ENCODE assay signal across 8 mouse cellular contexts in the genomic region with DNA sequence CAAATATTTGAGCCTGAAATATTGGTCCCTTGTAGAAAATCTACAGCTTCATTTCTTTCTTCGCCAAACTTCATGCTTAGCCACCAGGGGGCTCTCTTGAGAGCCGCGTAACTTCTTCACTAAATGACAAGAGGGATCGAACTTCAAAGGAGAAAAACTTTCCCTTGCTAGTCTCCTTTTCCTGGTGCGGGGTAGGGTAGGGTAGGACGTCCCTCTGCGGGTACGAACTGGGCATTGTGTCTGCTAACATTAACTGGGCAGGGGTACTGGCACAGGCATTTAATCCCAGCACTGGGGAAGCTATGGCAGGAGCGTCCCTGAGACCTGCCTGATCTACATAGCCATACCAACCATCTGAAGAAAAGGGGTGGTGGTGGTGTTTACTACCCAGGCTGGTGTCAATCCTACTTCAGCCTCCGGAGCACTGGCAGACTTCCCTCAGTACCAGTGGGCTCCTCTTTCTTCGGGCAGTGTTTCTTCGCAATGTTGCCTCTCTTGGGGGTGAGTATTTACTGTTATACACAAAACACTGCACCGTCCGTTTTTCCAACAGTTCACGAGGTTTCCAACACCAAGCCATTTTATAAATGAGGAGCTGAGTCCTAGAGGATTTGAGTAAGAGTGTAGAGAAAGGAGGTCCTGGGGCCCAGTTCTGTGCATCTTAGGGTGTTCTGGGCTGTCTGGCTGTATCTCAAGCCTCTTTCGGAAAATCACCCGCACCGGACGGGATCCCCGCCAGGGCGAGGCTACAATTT. TPM values are rescaled to one million over a fixed set of nuclear protein-coding genes. Genes with fewer than 3 reads are reported as not detected.
DNase-seq lines count a peak whose midpoint lies in the region; ATAC-seq and TF ChIP-seq lines count a peak whose summit lies in the region.

No protein-coding gene starts in this region.

- peak overlapping the region; percentile 67 for H3K4me3 ChIP-seq in forebrain, embryonic 14.5 days (ENCODE audit: low read depth, low read length)
- peak overlapping the region; percentile 11 for H3K4me3 ChIP-seq in liver, adult 2 months (ENCODE audit: insufficient read depth, low read depth, low read length)
- H3K4me3 ChIP-seq in midbrain, embryonic 16.5 days (ENCODE audit: low read depth, low read length) = peak overlapping the region; percentile 58

- no peaks in the 10 kb centered on the region for H3K27me3 ChIP-seq in forebrain, embryonic 14.5 days (replicated peaks; ENCODE audit: control insufficient read depth, insufficient read depth, low read length)
- peaks cover 8% of the 10 kb centered on the region for H3K27me3 ChIP-seq in liver, adult 2 months (ENCODE audit: control insufficient read depth, insufficient read depth, low read length)
- peaks cover 3% of the 10 kb centered on the region; the same call in 1 of the 2 replicates for H3K27me3 ChIP-seq in midbrain, embryonic 16.5 days (ENCODE audit: control insufficient read depth, insufficient read depth, low read depth, low read length)

- peak; percentile 6; the same call in 1 of the 2 replicates for ATAC-seq in forebrain, embryonic 14.5 days
- ATAC-seq in midbrain, embryonic 16.5 days = peak; percentile 8; the same call in 1 of the 2 replicates

- H3K9me3 ChIP-seq in forebrain, embryonic 14.5 days (replicated peaks; ENCODE audit: control insufficient read depth, low read length) = no peaks in the 10 kb centered on the region
- H3K9me3 ChIP-seq in midbrain, embryonic 16.5 days (replicated peaks; ENCODE audit: control insufficient read depth, low read length, poor library complexity, severe bottlenecking) = no peaks in the 10 kb centered on the region

- DNase-seq in spleen, adult 12 weeks (ENCODE audit: low spot score) = peak; percentile 33
- DNase-seq in spleen, postnatal 14 days (ENCODE audit: low spot score in 2 of 2) = no peak
- DNase-seq in adrenal gland, postnatal 36 days = peak; percentile 55 to 75
- peak; percentile 87 for DNase-seq in forebrain, embryonic 14.5 days (ENCODE audit: low spot score)
- DNase-seq in induced T-regulatory cell, adult 2 months (ENCODE audit: low read depth) = peak; percentile 85
- DNase-seq in liver, adult 2 months (ENCODE audit: extremely low read depth, low read depth, low spot score) = peak; percentile 31
- peak; percentile 73 for DNase-seq in thymus, postnatal 4 days

- 0% methylated on average over 21 of the region's 21 CpGs for WGBS in forebrain, embryonic 14.5 days
- 3% methylated on average over 21 of the region's 21 CpGs for WGBS in liver, adult 2 months
- WGBS in midbrain, embryonic 16.5 days = under 1% methylated on average over 21 of the region's 21 CpGs

- H3K36me3 ChIP-seq in forebrain, embryonic 14.5 days (ENCODE audit: control insufficient read depth, insufficient read depth, low read length) = peaks cover 3% of the 10 kb centered on the region
- no peaks in the 10 kb centered on the region for H3K36me3 ChIP-seq in liver, adult 2 months (ENCODE audit: control insufficient read depth, insufficient read depth, low read length)
- H3K36me3 ChIP-seq in midbrain, embryonic 16.5 days (ENCODE audit: control insufficient read depth, insufficient read depth, low read length) = no peaks in the 10 kb centered on the region

- TF ChIP-seq POLR2A in liver, adult 2 months (IDR thresholded peaks at IDR 0.05; ENCODE audit: extremely low read depth, insufficient read depth, low read length) = no peak

- peaks cover 31% of the 10 kb centered on the region for H3K4me1 ChIP-seq in forebrain, embryonic 14.5 days (ENCODE audit: control insufficient read depth, insufficient read depth, low read length)
- no peaks in the 10 kb centered on the region for H3K4me1 ChIP-seq in liver, adult 2 months (ENCODE audit: control insufficient read depth, insufficient read depth, low read length)
- H3K4me1 ChIP-seq in midbrain, embryonic 16.5 days (ENCODE audit: control insufficient read depth, insufficient read depth, low read length) = peaks cover 9% of the 10 kb centered on the region

- H3K9ac ChIP-seq in forebrain, embryonic 14.5 days (ENCODE audit: low read length) = peak overlapping the region; percentile 84
- H3K9ac ChIP-seq in liver, adult 2 months (ENCODE audit: low read depth, low read length) = no peak overlapping the region
- H3K9ac ChIP-seq in midbrain, embryonic 16.5 days (ENCODE audit: low read depth, low read length) = peak overlapping the region; percentile 71

- peak overlapping the region; percentile 56; the same call in 1 of the 2 replicates for H3K27ac ChIP-seq in forebrain, embryonic 14.5 days (ENCODE audit: low read depth, low read length)
- H3K27ac ChIP-seq in liver, adult 2 months (replicated peaks; ENCODE audit: insufficient read depth, low read depth, low read length) = no peak overlapping the region
- peak overlapping the region; percentile 39; the same call in 1 of the 2 replicates for H3K27ac ChIP-seq in midbrain, embryonic 16.5 days (ENCODE audit: low read length)

- H3K4me2 ChIP-seq in forebrain, embryonic 14.5 days (ENCODE audit: low read length) = peak overlapping the region; percentile 94
- peak overlapping the region; percentile 93 for H3K4me2 ChIP-seq in midbrain, embryonic 16.5 days (ENCODE audit: low read length)

- TF ChIP-seq CTCF in liver, adult 2 months (IDR thresholded peaks at IDR 0.05; ENCODE audit: low read depth, low read length) = peak; percentile 22; the same call in 1 of the 2 replicates

- H3K79me2 ChIP-seq in liver, adult 2 months (ENCODE audit: control insufficient read depth, insufficient read depth, low read length) = no peaks in the 10 kb centered on the region

RNA-seq across cellular contexts. Expression of gene Nes, which starts 0.5 kb away (rescaled TPM):
- total RNA-seq in adrenal gland, postnatal 36 days (2021) = 10 to 100 TPM in 1 of 2 experiments, 1 to 10 TPM in 1; 8.8 to 13.3 TPM
- polyA plus RNA-seq in forebrain, embryonic 14.5 days (2014; fragmentation: Nextera tagmentation; extraction: Ambion mirVana) = 23.1 and 27.8 TPM in 2 replicates
- 0.65 and 0.74 TPM in 2 replicates for total RNA-seq in liver, adult 2 months (2014; rRNA removed)
- 0.53 and 0.55 TPM in 2 replicates for polyA plus RNA-seq in liver, adult 2 months (2012; rRNA removed)
- polyA plus RNA-seq in midbrain, embryonic 16.5 days (2015; fragmentation: Nextera tagmentation; extraction: Ambion mirVana) = 14.1 and 21.8 TPM in 2 replicates

RNA-seq across cellular contexts. Expression of gene Crabp2, which starts 21.9 kb away (rescaled TPM):
- total RNA-seq in adrenal gland, postnatal 36 days (2021) = under 1 TPM in 1 of 2 experiments, not detected in 1; 0.33 TPM
- 32.8 and 35.9 TPM in 2 replicates for polyA plus RNA-seq in forebrain, embryonic 14.5 days (2014; fragmentation: Nextera tagmentation; extraction: Ambion mirVana)
- not detected in 2 replicates for total RNA-seq in liver, adult 2 months (2014; rRNA removed)
- polyA plus RNA-seq in liver, adult 2 months (2012; rRNA removed) = not detected in 2 replicates
- 42.5 and 44.4 TPM in 2 replicates for polyA plus RNA-seq in midbrain, embryonic 16.5 days (2015; fragmentation: Nextera tagmentation; extraction: Ambion mirVana)

RNA-seq across cellular contexts. Expression of gene Bcan, which starts 29.7 kb away (rescaled TPM):
- total RNA-seq in adrenal gland, postnatal 36 days (2021) = 10 to 100 TPM; 45.9 to 47.8 TPM
- 13.5 and 21.9 TPM in 2 replicates for polyA plus RNA-seq in forebrain, embryonic 14.5 days (2014; fragmentation: Nextera tagmentation; extraction: Ambion mirVana)
- 0.13 TPM in 1 of 2 replicates, not detected in the other for total RNA-seq in liver, adult 2 months (2014; rRNA removed)
- polyA plus RNA-seq in liver, adult 2 months (2012; rRNA removed) = not detected in 2 replicates
- polyA plus RNA-seq in midbrain, embryonic 16.5 days (2015; fragmentation: Nextera tagmentation; extraction: Ambion mirVana) = 51.5 and 96.9 TPM in 2 replicates

RNA-seq across cellular contexts. Expression of gene Rrnad1, which starts 39.8 kb away (rescaled TPM):
- 10 to 100 TPM; 14.3 to 16.1 TPM for total RNA-seq in adrenal gland, postnatal 36 days (2021)
- 15.6 and 20.2 TPM in 2 replicates for polyA plus RNA-seq in forebrain, embryonic 14.5 days (2014; fragmentation: Nextera tagmentation; extraction: Ambion mirVana)
- 5.3 and 6.2 TPM in 2 replicates for total RNA-seq in liver, adult 2 months (2014; rRNA removed)
- polyA plus RNA-seq in liver, adult 2 months (2012; rRNA removed) = 10.1 and 18.4 TPM in 2 replicates
- 20.5 and 23.2 TPM in 2 replicates for polyA plus RNA-seq in midbrain, embryonic 16.5 days (2015; fragmentation: Nextera tagmentation; extraction: Ambion mirVana)

RNA-seq across cellular contexts. Expression of gene Isg20l2, which starts 40.2 kb away (rescaled TPM):
- total RNA-seq in adrenal gland, postnatal 36 days (2021) = 10 to 100 TPM; 20.7 to 22.0 TPM
- polyA plus RNA-seq in forebrain, embryonic 14.5 days (2014; fragmentation: Nextera tagmentation; extraction: Ambion mirVana) = 17.9 and 20.0 TPM in 2 replicates
- 6.8 and 9.3 TPM in 2 replicates for total RNA-seq in liver, adult 2 months (2014; rRNA removed)
- 7.0 and 7.2 TPM in 2 replicates for polyA plus RNA-seq in liver, adult 2 months (2012; rRNA removed)
- 24.9 and 28.6 TPM in 2 replicates for polyA plus RNA-seq in midbrain, embryonic 16.5 days (2015; fragmentation: Nextera tagmentation; extraction: Ambion mirVana)

Comparison
In these comparisons a context has a peak if more than half of its experiments do, and no peak if none do; other contexts are left out.
1. DNase-seq: peak in spleen, adult 12 weeks (single experiment), adrenal gland, postnatal 36 days (2 of 2), forebrain, embryonic 14.5 days (single experiment), induced T-regulatory cell, adult 2 months (single experiment), liver, adult 2 months (single experiment) and thymus, postnatal 4 days (single experiment); none in spleen, postnatal 14 days (0 of 2).
2. H3K4me3 ChIP-seq: peak in every context shown above with its lines; median percentile 67 in forebrain, embryonic 14.5 days; 58 in midbrain, embryonic 16.5 days; 11 in liver, adult 2 months.
3. RNA of gene Crabp2, which starts 21.9 kb away (polyA plus RNA-seq): 42.5 to 44.4 TPM in midbrain, embryonic 16.5 days and 32.8 to 35.9 TPM in forebrain, embryonic 14.5 days; not detected in liver, adult 2 months; every median in the first group is over 10 times any median in the second.
4. RNA of gene Bcan, which starts 29.7 kb away (polyA plus RNA-seq): 51.5 to 96.9 TPM in midbrain, embryonic 16.5 days and 13.5 to 21.9 TPM in forebrain, embryonic 14.5 days; not detected in liver, adult 2 months; every median in the first group is over 10 times any median in the second.